Mouse (Mus musculus) retina, embryonic 14.5 days (tissue): Measurements from ENCODE around the gene Olfr1089.

Source experiments
- DNase-seq: peaks from one replicate; pipeline ENCODE4 v3.0.0-alpha.2; 2015; ENCODE audit warnings: low spot score

Gene Olfr1089

DNA sequence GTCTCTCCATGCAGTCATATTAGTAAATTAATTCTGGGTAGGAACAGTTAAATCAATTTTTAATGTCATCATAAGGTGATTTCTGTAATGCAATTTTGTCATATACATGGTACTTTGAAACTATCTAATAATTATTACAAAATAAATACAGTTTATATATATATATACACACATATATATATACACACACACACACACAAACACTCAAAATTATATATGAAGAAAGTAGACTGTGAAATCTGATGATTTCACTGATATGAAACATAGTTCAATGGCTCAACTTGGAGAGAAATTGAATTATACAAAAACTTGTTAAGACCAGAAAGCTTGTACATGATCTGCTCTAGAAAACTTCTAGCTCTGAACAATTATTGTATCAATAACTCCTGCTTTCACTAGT is at the start of gene Olfr1089:
TSS of gene Olfr1089 (minus strand) at position 101 of the 400 bp plus-strand sequence.
- no peak for DNase-seq

GRCm38 (mm10) chr2:86782179-86782578 is 48.7 kb upstream of the Olfr1089 start, which contains the start of gene Olfr1093:
Gene Olfr1093 (plus strand): TSS chr2:86782479.
- DNase-seq, result no peak

GRCm38 (mm10) chr2:86761050-86761449 is 27.5 kb upstream of the Olfr1089 start:
- no peak for DNase-seq

- DNase-seq, result no peak
Measured at GRCm38 (mm10) chr2:86758893-86759292, 25.4 kb upstream of the Olfr1089 start, which contains the start of gene Olfr1090. Gene Olfr1090 (minus strand): TSS chr2:86758993.

- no peak for DNase-seq
Measured at GRCm38 (mm10) chr2:86698295-86698694, 35.2 kb downstream of the Olfr1089 start, which contains the start of gene Olfr1087. Gene Olfr1087 (minus strand): TSS chr2:86698395.
